Mouse (Mus musculus) layer of hippocampus, adult 9-10 months (tissue): ENCODE measurements around the gene Ror2.

Experiments
- DNase-seq: peaks from one replicate; pipeline ENCODE4 v3.0.0; 2022; ENCODE audit warnings: low spot score

The Ror2 gene

GRCm38 (mm10) chr13:53064681-53065080, 221.2 kb downstream of the Ror2 start:
- DNase-seq: no peak
